Mouse (Mus musculus): Measurements from ENCODE around the gene Olfr1366.

- TF ChIP-seq POLR2A (IDR thresholded peaks at IDR 0.05; ENCODE audit: extremely low read depth, insufficient read depth, low read length) = no peak
- TF ChIP-seq CTCF (IDR thresholded peaks at IDR 0.05; ENCODE audit: low read depth, low read length) = no peak
Observed at GRCm38 (mm10) chr13:21542708-21543107, at the start of gene Olfr1366.
